Mouse (Mus musculus) stomach, postnatal 0 days (tissue): ENCODE data around the gene Xylt1. TPM values are rescaled to one million over a fixed set of nuclear protein-coding genes. Genes with fewer than 3 reads are reported as not detected.
A peak's percentile ranks its signal among the peaks of the same experiment; 100 is the strongest.

Source experiments
- ATAC-seq: fragments of 200-750 bp; cut with Nextera tagmentation; 2 replicates; pipeline ENCODE4 v1.8.0; 2017; ENCODE audit not compliant: low FRiP score, low TSS enrichment
- DNase-seq: peaks from one replicate; pipeline ENCODE4 v3.0.0-alpha.2; 2016; ENCODE audit warnings: low spot score
- H3K27ac ChIP-seq: fragments of 300-500 bp; sonication (generic); replicated peaks from 2 replicates; pipeline ENCODE4 v1.5.1; 2014; ENCODE audit warnings: mild to moderate bottlenecking, control low read depth
- H3K27me3 ChIP-seq: fragments of 300-500 bp; sonication (generic); 2 replicates; pipeline ENCODE4 v1.6.1; 2014; ENCODE audit warnings: low read length; ENCODE audit not compliant: control insufficient read depth, insufficient read depth
- H3K36me3 ChIP-seq: fragments of 300-500 bp; sonication (generic); 2 replicates; pipeline ENCODE4 v1.6.1; 2014; ENCODE audit warnings: low read length, mixed read lengths; ENCODE audit not compliant: control insufficient read depth, insufficient read depth
- H3K4me1 ChIP-seq: fragments of 300-500 bp; sonication (generic); replicated peaks from 2 replicates; pipeline ENCODE4 v1.6.1; 2014; ENCODE audit warnings: antibody characterized with exemption; ENCODE audit not compliant: control insufficient read depth, insufficient read depth
- H3K4me2 ChIP-seq: fragments of 300-500 bp; sonication (generic); replicated peaks from 2 replicates; pipeline ENCODE4 v1.6.1; 2014; ENCODE audit warnings: low read depth, mild to moderate bottlenecking, control low read depth, moderate library complexity
- H3K4me3 ChIP-seq: fragments of 300-500 bp; sonication (generic); 2 replicates; pipeline ENCODE4 v1.5.1; 2014; ENCODE audit warnings: low read depth, low read length, control low read depth
- H3K9ac ChIP-seq: fragments of 300-500 bp; sonication (generic); 2 replicates; pipeline ENCODE4 v1.6.1; 2014; ENCODE audit warnings: mild to moderate bottlenecking, low read length, control low read depth, mixed read lengths
- H3K9me3 ChIP-seq: fragments of 300-500 bp; sonication (generic); 2 replicates; pipeline ENCODE4 v1.6.1; 2016; ENCODE audit warnings: low read length; ENCODE audit not compliant: control insufficient read depth
- CTCF ChIP-seq: IDR thresholded peaks from 2 replicates; pipeline ENCODE4 v1.5.1; 2016; ENCODE audit warnings: antibody characterized with exemption, low read depth, mild to moderate bottlenecking, moderate library complexity
- EP300 ChIP-seq: optimal IDR thresholded peaks from 2 replicates; pipeline ENCODE3; 2016; ENCODE audit warnings: antibody characterized with exemption
- WGBS: fragments of 180-500 bp; shearing (Covaris S2); extraction: QIAGEN DNeasy Blood & Tissue Kit; methylation state at CpG from one replicate; pipeline ENCODE4 v1.1.7; 2014; 5-methylcytosine and 5-hydroxymethylcytosine counted together
- polyA plus RNA-seq: library from polyadenylated mRNA; unstranded; fragments of >200 nt; fragmentation: Nextera tagmentation; extraction: Ambion mirVana; gene quantifications from 2 replicates; pipeline ENCODE4 v1.2.1, GENCODE M21; 2015

The Xylt1 gene
- polyA plus RNA-seq, 1 experiment from 2014 or later, result 0.36 TPM

- H3K27me3 ChIP-seq, result no peaks in the 10 kb centered on the region
- no peak for TF ChIP-seq CTCF
- no peak for TF ChIP-seq EP300
- DNase-seq, result no peak
- H3K36me3 ChIP-seq, result no peaks in the 10 kb centered on the region
- no peaks in the 10 kb centered on the region for H3K9me3 ChIP-seq
- no peak overlapping the region for H3K4me3 ChIP-seq
- H3K4me1 ChIP-seq, result no peaks in the 10 kb centered on the region
- H3K4me2 ChIP-seq, result no peak overlapping the region
- 45% methylated on average over 6 of the region's 6 CpGs for WGBS
- ATAC-seq, result no peak
- no peak overlapping the region for H3K27ac ChIP-seq
- H3K9ac ChIP-seq, result no peak overlapping the region
Observed at GRCm38 (mm10) chr7:117368647-117369289, 12.0 kb upstream of the Xylt1 start.

- Histone ChIP-seq H3K9ac (no peak overlapping the region), H3K4me1 (no peaks in the 10 kb centered on the region), H3K36me3 (no peaks in the 10 kb centered on the region), H3K9me3 (no peaks in the 10 kb centered on the region), H3K27me3 (no peaks in the 10 kb centered on the region), H3K4me3 (no peak overlapping the region), H3K27ac (no peak overlapping the region), H3K4me2 (no peak overlapping the region)
- DNase-seq, result no peak
- TF ChIP-seq EP300 (no peak), CTCF (no peak)
- 70% methylated on average over 5 of the region's 5 CpGs for whole genome bisulfite sequencing
- ATAC-seq, result no peak
Observed at GRCm38 (mm10) chr7:117369290-117369941, 11.4 kb upstream of the Xylt1 start.

DNA sequence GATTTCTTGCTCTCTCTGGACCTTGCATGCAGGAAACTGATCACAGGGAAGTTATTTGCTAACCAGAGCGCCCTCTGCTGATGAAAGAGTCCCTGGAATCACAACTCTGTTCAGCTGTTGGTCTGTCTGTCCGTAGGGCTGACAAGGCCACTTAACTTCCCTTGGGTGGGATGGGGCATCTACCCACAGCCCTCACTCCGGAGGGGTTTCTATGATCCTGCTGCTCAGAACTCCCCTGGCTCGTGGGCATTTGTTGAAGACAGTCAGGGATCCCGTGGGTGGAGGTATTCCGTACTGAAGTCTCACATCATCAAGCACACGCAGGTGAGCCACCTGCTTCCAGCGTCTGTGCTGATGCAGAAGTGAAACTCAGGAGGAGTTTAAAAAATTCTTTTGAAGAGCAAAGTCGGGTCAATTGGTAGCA lies 4.9 kb upstream of the Xylt1 start:
- DNase-seq (peak; percentile 65), ATAC-seq (no peak)
- WGBS, result 34% methylated on average over 9 of the region's 9 CpGs
- Histone ChIP-seq H3K4me3 (no peak overlapping the region), H3K9ac (no peak overlapping the region), H3K27ac (no peak overlapping the region), H3K9me3 (no peaks in the 10 kb centered on the region), H3K4me1 (no peaks in the 10 kb centered on the region), H3K4me2 (no peak overlapping the region), H3K27me3 (no peaks in the 10 kb centered on the region), H3K36me3 (no peaks in the 10 kb centered on the region)
- TF ChIP-seq CTCF (peak; percentile 85), EP300 (no peak)

DNA sequence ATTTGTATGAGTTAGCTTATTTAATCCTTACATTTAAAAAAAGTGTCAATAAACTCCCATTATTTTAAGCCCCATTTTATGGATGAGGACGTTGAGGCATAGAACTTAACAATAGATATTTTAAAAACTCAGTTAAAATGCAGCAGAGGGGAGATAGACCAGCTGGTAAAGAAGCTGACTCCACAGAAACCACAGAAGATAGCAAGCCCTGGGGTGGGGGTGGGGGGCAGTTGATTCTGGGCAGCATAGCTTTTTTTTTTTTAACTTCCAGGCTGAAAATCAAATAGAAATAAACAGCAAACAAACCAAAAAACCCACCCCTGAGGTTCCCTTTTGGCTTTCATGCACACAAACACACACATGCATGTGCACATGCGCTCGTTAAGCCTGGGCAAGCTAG lies 3.6 kb upstream of the Xylt1 start:
- no peak for ATAC-seq
- Histone ChIP-seq H3K27ac (no peak overlapping the region), H3K9ac (no peak overlapping the region), H3K4me3 (no peak overlapping the region), H3K27me3 (no peaks in the 10 kb centered on the region), H3K9me3 (no peaks in the 10 kb centered on the region), H3K4me1 (no peaks in the 10 kb centered on the region), H3K36me3 (no peaks in the 10 kb centered on the region), H3K4me2 (no peak overlapping the region)
- no peak for TF ChIP-seq CTCF
- TF ChIP-seq EP300, result no peak
- WGBS, result 86% methylated on average over 3 of the region's 3 CpGs
- DNase-seq, result no peak

DNA sequence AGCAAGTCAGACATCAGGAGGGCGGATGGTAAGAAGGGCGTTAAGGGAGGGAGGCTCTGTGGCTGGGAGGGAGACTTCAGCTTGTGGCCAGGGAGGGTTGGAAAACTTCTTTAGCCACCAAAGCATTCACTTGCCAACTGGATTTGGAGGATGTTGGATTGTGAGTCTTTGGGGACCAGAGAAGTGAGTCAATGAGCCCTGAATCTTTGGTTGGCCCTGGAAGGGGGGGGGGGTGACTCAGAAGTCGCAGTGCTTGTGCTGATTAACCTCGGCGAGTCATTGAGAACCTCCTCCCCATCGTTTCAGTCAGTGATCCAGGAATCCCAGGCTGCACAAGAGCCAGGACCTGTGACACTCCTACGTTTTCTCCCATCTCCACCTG lies 752 bp upstream of the Xylt1 start:
- Histone ChIP-seq H3K4me3 (peak overlapping the region; percentile 75), H3K27ac (no peak overlapping the region), H3K4me1 (no peaks in the 10 kb centered on the region), H3K4me2 (peak overlapping the region; percentile 95), H3K36me3 (no peaks in the 10 kb centered on the region), H3K9me3 (no peaks in the 10 kb centered on the region), H3K27me3 (no peaks in the 10 kb centered on the region), H3K9ac (no peak overlapping the region)
- TF ChIP-seq CTCF (no peak), EP300 (no peak)
- ATAC-seq (no peak), DNase-seq (no peak)
- 11% methylated on average over 7 of the region's 7 CpGs for WGBS
